Mouse (Mus musculus): ENCODE measurements around the gene Pgm3. TPM values are rescaled to one million over a fixed set of nuclear protein-coding genes. Genes with fewer than 3 reads are reported as not detected.

The Pgm3 gene
- 23.8 and 47.7 TPM in 2 replicates for polyA plus RNA-seq (2015; fragmentation: Nextera tagmentation; extraction: Ambion mirVana)

GRCm38 (mm10) chr9:86571540-86572135 is at the start of gene Pgm3, which contains the start of gene Rwdd2a:
Gene Pgm3 (minus strand): TSS chr9:86571842.
Gene Rwdd2a (plus strand): TSS chr9:86571991.

Other genes with a start within 250 kb of the Pgm3 start
- gene Ube2cbp, start 106.9 kb downstream of the Pgm3 start, polyA plus RNA-seq (2015; fragmentation: Nextera tagmentation; extraction: Ambion mirVana), result 2.4 and 3.7 TPM in 2 replicates
- 8.0 and 10.9 TPM in 2 replicates for gene Dop1a, start 104.7 kb downstream of the Pgm3 start, polyA plus RNA-seq (2015; fragmentation: Nextera tagmentation; extraction: Ambion mirVana)
- 31.9 and 44.7 TPM in 2 replicates for gene Rwdd2a, start 149 bp upstream of the Pgm3 start, polyA plus RNA-seq (2015; fragmentation: Nextera tagmentation; extraction: Ambion mirVana)
- gene Me1, start 124.1 kb upstream of the Pgm3 start, polyA plus RNA-seq (2015; fragmentation: Nextera tagmentation; extraction: Ambion mirVana), result 121 and 356 TPM in 2 replicates
- gene Prss35, start 171.8 kb upstream of the Pgm3 start, polyA plus RNA-seq (2015; fragmentation: Nextera tagmentation; extraction: Ambion mirVana), result 19.4 and 34.7 TPM in 2 replicates

Data from adrenal gland, postnatal 0 days (tissue).